In the genomic region with DNA sequence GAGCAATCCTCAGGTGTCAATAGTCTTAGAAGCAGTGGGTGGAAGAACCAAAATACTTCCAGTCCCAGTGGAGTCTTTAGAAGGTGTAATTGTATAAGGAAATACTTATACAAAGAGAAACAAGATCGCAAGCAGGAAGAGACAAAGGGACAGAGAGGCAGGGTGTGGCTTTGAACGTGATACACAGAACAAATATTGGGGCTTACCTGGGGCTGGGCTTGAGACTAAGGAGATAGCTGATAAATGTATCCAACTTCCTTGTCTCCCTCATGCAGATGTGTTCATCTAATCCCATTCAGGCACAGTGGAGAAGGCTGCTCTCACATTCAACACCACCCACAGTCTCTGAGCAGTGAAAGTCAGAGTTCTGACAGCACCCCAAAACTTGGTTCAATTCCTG, we compare ENCODE assay signal across 24 mouse cellular contexts.
A peak's percentile ranks its signal among the peaks of the same experiment; 100 is the strongest.
DNase-seq lines count a peak whose midpoint lies in the region; ATAC-seq and TF ChIP-seq lines count a peak whose summit lies in the region.
"Had no signal": no experiment of that assay in that cellular context is flagged by ENCODE, and none has a peak within 500 bp of the region (broad histone marks: within the 10 kb centered on the region; RNA-seq: fewer than 3 reads in every experiment).

No protein-coding gene starts in this region.

- H3K4me1 ChIP-seq in intestine, embryonic 15.5 days (replicated peaks), result no peaks in the 10 kb centered on the region
- no peaks in the 10 kb centered on the region for H3K4me1 ChIP-seq in intestine, postnatal 0 days (replicated peaks; ENCODE audit: control insufficient read depth, insufficient read depth, low read length)
- H3K4me1 ChIP-seq in intestine, embryonic 16.5 days (ENCODE audit: control insufficient read depth, insufficient read depth, low read length), result no peaks in the 10 kb centered on the region
- no peaks in the 10 kb centered on the region for H3K4me1 ChIP-seq in stomach, embryonic 16.5 days (ENCODE audit: control insufficient read depth, insufficient read depth, low read length)
- no peaks in the 10 kb centered on the region for H3K4me1 ChIP-seq in kidney, embryonic 14.5 days (ENCODE audit: control insufficient read depth, insufficient read depth, low read length)
- H3K4me1 ChIP-seq: embryonic facial prominence, embryonic 13.5 days; embryonic facial prominence, embryonic 15.5 days; forebrain, embryonic 10.5 days; forebrain, embryonic 12.5 days had no signal

- no peaks in the 10 kb centered on the region for H3K9me3 ChIP-seq in intestine, embryonic 15.5 days
- H3K9me3 ChIP-seq in intestine, postnatal 0 days (ENCODE audit: control insufficient read depth), result no peaks in the 10 kb centered on the region
- no peaks in the 10 kb centered on the region for H3K9me3 ChIP-seq in intestine, embryonic 16.5 days (ENCODE audit: control insufficient read depth, low read length)
- no peaks in the 10 kb centered on the region for H3K9me3 ChIP-seq in stomach, embryonic 16.5 days (replicated peaks; ENCODE audit: control insufficient read depth, low read length)
- H3K9me3 ChIP-seq in kidney, embryonic 14.5 days (ENCODE audit: control insufficient read depth, low read length), result no peaks in the 10 kb centered on the region
- H3K9me3 ChIP-seq: embryonic facial prominence, embryonic 13.5 days; embryonic facial prominence, embryonic 15.5 days; forebrain, embryonic 10.5 days; forebrain, embryonic 12.5 days had no signal

- ATAC-seq in intestine, embryonic 15.5 days, result peak; percentile 49; the same call in 1 of the 2 replicates
- ATAC-seq in intestine, postnatal 0 days, result no peak
- ATAC-seq in intestine, embryonic 16.5 days, result peak; percentile 21; the same call in 1 of the 2 replicates
- peak; percentile 56; the same call in 1 of the 2 replicates for ATAC-seq in stomach, embryonic 16.5 days (ENCODE audit: insufficient read depth, low FRiP score)
- ATAC-seq in kidney, embryonic 14.5 days (ENCODE audit: low FRiP score, low TSS enrichment), result no peak
- ATAC-seq: forebrain, embryonic 14.5 days; forebrain, embryonic 16.5 days had no signal

- no peak for TF ChIP-seq CTCF in intestine, postnatal 0 days (IDR thresholded peaks at IDR 0.05; ENCODE audit: low read depth)

- H3K27me3 ChIP-seq in intestine, embryonic 15.5 days (replicated peaks), result no peaks in the 10 kb centered on the region
- H3K27me3 ChIP-seq in intestine, postnatal 0 days (replicated peaks; ENCODE audit: control insufficient read depth, insufficient read depth, low read length), result no peaks in the 10 kb centered on the region
- no peaks in the 10 kb centered on the region for H3K27me3 ChIP-seq in intestine, embryonic 16.5 days (replicated peaks; ENCODE audit: control insufficient read depth, insufficient read depth, low read length)
- no peaks in the 10 kb centered on the region for H3K27me3 ChIP-seq in stomach, embryonic 16.5 days (ENCODE audit: control insufficient read depth, insufficient read depth, low read length)
- no peaks in the 10 kb centered on the region for H3K27me3 ChIP-seq in kidney, embryonic 14.5 days (ENCODE audit: control insufficient read depth, insufficient read depth, low read length)
- H3K27me3 ChIP-seq: embryonic facial prominence, embryonic 13.5 days; embryonic facial prominence, embryonic 15.5 days; forebrain, embryonic 12.5 days had no signal

- no peaks in the 10 kb centered on the region for H3K36me3 ChIP-seq in intestine, embryonic 15.5 days
- H3K36me3 ChIP-seq in intestine, postnatal 0 days (ENCODE audit: control insufficient read depth, insufficient read depth), result no peaks in the 10 kb centered on the region
- no peaks in the 10 kb centered on the region for H3K36me3 ChIP-seq in intestine, embryonic 16.5 days (ENCODE audit: control insufficient read depth, insufficient read depth, low read length)
- no peaks in the 10 kb centered on the region for H3K36me3 ChIP-seq in stomach, embryonic 16.5 days (ENCODE audit: control insufficient read depth, insufficient read depth, low read length)
- no peaks in the 10 kb centered on the region for H3K36me3 ChIP-seq in kidney, embryonic 14.5 days (ENCODE audit: control insufficient read depth, insufficient read depth, low read length)
- H3K36me3 ChIP-seq: embryonic facial prominence, embryonic 13.5 days; embryonic facial prominence, embryonic 15.5 days; forebrain, embryonic 10.5 days; forebrain, embryonic 12.5 days had no signal

- H3K27ac ChIP-seq in intestine, embryonic 15.5 days, result no peak overlapping the region
- no peak overlapping the region for H3K27ac ChIP-seq in intestine, postnatal 0 days (ENCODE audit: low read depth, low read length)
- no peak overlapping the region for H3K27ac ChIP-seq in intestine, embryonic 16.5 days (ENCODE audit: low read length)
- H3K27ac ChIP-seq in stomach, embryonic 16.5 days (ENCODE audit: low read length), result no peak overlapping the region
- H3K27ac ChIP-seq in kidney, embryonic 14.5 days (ENCODE audit: low read depth, low read length), result no peak overlapping the region
- H3K27ac ChIP-seq: embryonic facial prominence, embryonic 13.5 days; embryonic facial prominence, embryonic 15.5 days; forebrain, embryonic 10.5 days; forebrain, embryonic 12.5 days had no signal

- H3K4me3 ChIP-seq in intestine, embryonic 15.5 days (replicated peaks), result no peak overlapping the region
- no peak overlapping the region for H3K4me3 ChIP-seq in intestine, postnatal 0 days (ENCODE audit: low read depth, low read length)
- H3K4me3 ChIP-seq in intestine, embryonic 16.5 days (ENCODE audit: low read length), result no peak overlapping the region
- no peak overlapping the region for H3K4me3 ChIP-seq in stomach, embryonic 16.5 days (replicated peaks; ENCODE audit: low read length)
- H3K4me3 ChIP-seq in kidney, embryonic 14.5 days (ENCODE audit: low read length), result no peak overlapping the region
- H3K4me3 ChIP-seq: embryonic facial prominence, embryonic 13.5 days; embryonic facial prominence, embryonic 15.5 days; erythroblast, embryonic 14.5 days; forebrain, embryonic 10.5 days; forebrain, embryonic 12.5 days had no signal

- no peak for DNase-seq in heart, postnatal 4 days
- DNase-seq in natural killer cell, adult 2 months (ENCODE audit: low spot score in 2 of 2), result no peak
- DNase-seq: adrenal gland, adult 2 months; adrenal gland, postnatal 10 days; adrenal gland, postnatal 36 days; cerebellum, adult 11 months; cerebellum, adult 18-20 months; cerebellum, adult 8-10 months; cerebellum, adult 9-11 months; cerebellum, postnatal 14 days; cerebellum, postnatal 36 days; embryo, embryonic 11 days had no signal

- no peak overlapping the region for H3K9ac ChIP-seq in intestine, embryonic 15.5 days
- H3K9ac ChIP-seq in intestine, postnatal 0 days (ENCODE audit: low read depth, low read length), result no peak overlapping the region
- H3K9ac ChIP-seq in intestine, embryonic 16.5 days (ENCODE audit: low read depth, low read length), result no peak overlapping the region
- H3K9ac ChIP-seq in stomach, embryonic 16.5 days (ENCODE audit: low read length), result no peak overlapping the region
- no peak overlapping the region for H3K9ac ChIP-seq in kidney, embryonic 14.5 days (ENCODE audit: low read depth, low read length)
- H3K9ac ChIP-seq: embryonic facial prominence, embryonic 13.5 days; embryonic facial prominence, embryonic 15.5 days; forebrain, embryonic 12.5 days had no signal

- 67% methylated on average over 2 of the region's 2 CpGs for WGBS in intestine, embryonic 15.5 days
- WGBS in intestine, postnatal 0 days, result 22% methylated on average over 2 of the region's 2 CpGs
- 53% methylated on average over 2 of the region's 2 CpGs for WGBS in intestine, embryonic 16.5 days
- 55% methylated on average over 2 of the region's 2 CpGs for WGBS in stomach, embryonic 16.5 days
- WGBS in kidney, embryonic 14.5 days, result 85% methylated on average over 2 of the region's 2 CpGs

- no peak overlapping the region for H3K4me2 ChIP-seq in intestine, embryonic 15.5 days (replicated peaks)
- no peak overlapping the region for H3K4me2 ChIP-seq in intestine, postnatal 0 days (replicated peaks; ENCODE audit: low read depth)
- H3K4me2 ChIP-seq in intestine, embryonic 16.5 days (ENCODE audit: low read depth, low read length), result no peak overlapping the region
- no peak overlapping the region for H3K4me2 ChIP-seq in stomach, embryonic 16.5 days (ENCODE audit: low read depth, low read length)
- no peak overlapping the region for H3K4me2 ChIP-seq in kidney, embryonic 14.5 days (replicated peaks; ENCODE audit: low read depth, low read length)
- H3K4me2 ChIP-seq: embryonic facial prominence, embryonic 13.5 days; embryonic facial prominence, embryonic 15.5 days; forebrain, embryonic 12.5 days had no signal

Comparison
In these comparisons a context has a peak if more than half of its experiments do, and no peak if none do; other contexts are left out.
1. ATAC-seq: peak in intestine, embryonic 15.5 days (single experiment), intestine, embryonic 16.5 days (single experiment) and stomach, embryonic 16.5 days (single experiment); none in intestine, postnatal 0 days (single experiment) and kidney, embryonic 14.5 days (single experiment).